Mouse (Mus musculus): Measurements from ENCODE around the gene Foxred1. TPM values are rescaled to one million over a fixed set of nuclear protein-coding genes. Genes with fewer than 3 reads are reported as not detected.

The Foxred1 gene
- 46.7 and 50.5 TPM in 2 replicates for polyA plus RNA-seq (2016; fragmentation: Nextera tagmentation; extraction: Ambion mirVana)

- Histone ChIP-seq H3K4me3 (peak within 1 kb of the TSS; percentile 80), H3K36me3 (peaks cover 68% of the 10 kb centered on the region), H3K9me3 (no peaks in the 10 kb centered on the region), H3K27me3 (ENCODE audit: insufficient read depth, poor library complexity, severe bottlenecking) (no peaks in the 10 kb centered on the region), H3K27ac (peak within 1 kb of the TSS; percentile 94), H3K4me1 (replicated peaks) (peaks cover 22% of the 10 kb centered on the region)
- peak; percentile 99 for DNase-seq (ENCODE audit: low spot score)
- WGBS, result 1% methylated on average over 72 of the region's 72 CpGs
Observed at GRCm38 (mm10) chr9:35210542-35211474, at the start of gene Foxred1. Gene Foxred1, minus strand, starts transcription at chr9:35211055.

GRCm38 (mm10) chr9:35257365-35257764 is 46.5 kb upstream of the Foxred1 start:
- Histone ChIP-seq H3K27ac (no peak overlapping the region), H3K4me3 (no peak overlapping the region), H3K36me3 (peaks cover 25% of the 10 kb centered on the region), H3K9me3 (no peaks in the 10 kb centered on the region), H3K4me1 (replicated peaks) (no peaks in the 10 kb centered on the region), H3K27me3 (ENCODE audit: insufficient read depth, poor library complexity, severe bottlenecking) (no peaks in the 10 kb centered on the region)
- 96% methylated on average over 7 of the region's 7 CpGs for WGBS
- DNase-seq (ENCODE audit: low spot score), result no peak

GRCm38 (mm10) chr9:35249476-35249875 is 38.6 kb upstream of the Foxred1 start:
- no peaks in the 10 kb centered on the region for H3K27me3 ChIP-seq (ENCODE audit: insufficient read depth, poor library complexity, severe bottlenecking)
- DNase-seq (ENCODE audit: low spot score), result no peak

GRCm38 (mm10) chr9:35247405-35247804 is 36.5 kb upstream of the Foxred1 start:
- no peaks in the 10 kb centered on the region for H3K27me3 ChIP-seq (ENCODE audit: insufficient read depth, poor library complexity, severe bottlenecking)
- DNase-seq (ENCODE audit: low spot score), result no peak
- no peak overlapping the region for H3K27ac ChIP-seq
- peaks cover 12% of the 10 kb centered on the region for H3K36me3 ChIP-seq
- 95% methylated on average over 2 of the region's 2 CpGs for WGBS
- no peak overlapping the region for H3K4me3 ChIP-seq
- no peaks in the 10 kb centered on the region for H3K9me3 ChIP-seq
- no peaks in the 10 kb centered on the region for H3K4me1 ChIP-seq (replicated peaks)

More at GRCm38 (mm10) chr9:35249476-35249875, 38.6 kb upstream of the Foxred1 start:
- peaks cover 7% of the 10 kb centered on the region; the same call in 1 of the 2 replicates for H3K36me3 ChIP-seq
- H3K4me3 ChIP-seq, result no peak overlapping the region
- no peak overlapping the region for H3K27ac ChIP-seq
- H3K9me3 ChIP-seq, result no peaks in the 10 kb centered on the region
- H3K4me1 ChIP-seq (replicated peaks), result no peaks in the 10 kb centered on the region

- H3K4me3 ChIP-seq, result no peak overlapping the region
- WGBS, result 74% methylated on average over 1 of the region's 1 CpGs
- H3K9me3 ChIP-seq, result no peaks in the 10 kb centered on the region
- no peaks in the 10 kb centered on the region for H3K4me1 ChIP-seq (replicated peaks)
- peaks cover 20% of the 10 kb centered on the region for H3K36me3 ChIP-seq
- no peaks in the 10 kb centered on the region for H3K27me3 ChIP-seq (ENCODE audit: insufficient read depth, poor library complexity, severe bottlenecking)
- H3K27ac ChIP-seq, result no peak overlapping the region
- DNase-seq (ENCODE audit: low spot score), result no peak
Observed at GRCm38 (mm10) chr9:35239734-35240133, 28.9 kb upstream of the Foxred1 start.

- no peak overlapping the region for H3K4me3 ChIP-seq
- H3K27ac ChIP-seq, result no peak overlapping the region
- H3K4me1 ChIP-seq (replicated peaks), result no peaks in the 10 kb centered on the region
- no peaks in the 10 kb centered on the region for H3K27me3 ChIP-seq (ENCODE audit: insufficient read depth, poor library complexity, severe bottlenecking)
- H3K9me3 ChIP-seq, result no peaks in the 10 kb centered on the region
- no peak for DNase-seq (ENCODE audit: low spot score)
- peaks cover 25% of the 10 kb centered on the region for H3K36me3 ChIP-seq
- WGBS, result 76% methylated on average over 6 of the region's 6 CpGs
Observed at GRCm38 (mm10) chr9:35238915-35239571, 28.2 kb upstream of the Foxred1 start.

- H3K27ac ChIP-seq, result no peak overlapping the region
- no peak for DNase-seq (ENCODE audit: low spot score)
- 85% methylated on average over 1 of the region's 1 CpGs for WGBS
- H3K27me3 ChIP-seq (ENCODE audit: insufficient read depth, poor library complexity, severe bottlenecking), result no peaks in the 10 kb centered on the region
- H3K9me3 ChIP-seq, result no peaks in the 10 kb centered on the region
- no peaks in the 10 kb centered on the region for H3K4me1 ChIP-seq (replicated peaks)
- H3K36me3 ChIP-seq, result peaks cover 27% of the 10 kb centered on the region
- no peak overlapping the region for H3K4me3 ChIP-seq
Observed at GRCm38 (mm10) chr9:35238371-35238770, 27.5 kb upstream of the Foxred1 start.

GRCm38 (mm10) chr9:35235996-35236395 is 25.1 kb upstream of the Foxred1 start:
- H3K27me3 ChIP-seq (ENCODE audit: insufficient read depth, poor library complexity, severe bottlenecking), result no peaks in the 10 kb centered on the region
- no peak overlapping the region for H3K27ac ChIP-seq
- H3K9me3 ChIP-seq, result no peaks in the 10 kb centered on the region
- H3K36me3 ChIP-seq, result peaks cover 49% of the 10 kb centered on the region
- H3K4me1 ChIP-seq (replicated peaks), result no peaks in the 10 kb centered on the region
- WGBS, result 42% methylated on average over 3 of the region's 3 CpGs
- no peak overlapping the region for H3K4me3 ChIP-seq
- no peak for DNase-seq (ENCODE audit: low spot score)

GRCm38 (mm10) chr9:35228671-35229070 is 17.8 kb upstream of the Foxred1 start:
- no peaks in the 10 kb centered on the region for H3K9me3 ChIP-seq
- H3K36me3 ChIP-seq, result peaks cover 59% of the 10 kb centered on the region
- no peaks in the 10 kb centered on the region for H3K4me1 ChIP-seq (replicated peaks)
- H3K27ac ChIP-seq, result no peak overlapping the region
- no peak for DNase-seq (ENCODE audit: low spot score)
- no peak overlapping the region for H3K4me3 ChIP-seq
- 90% methylated on average over 3 of the region's 3 CpGs for WGBS
- H3K27me3 ChIP-seq (ENCODE audit: insufficient read depth, poor library complexity, severe bottlenecking), result no peaks in the 10 kb centered on the region

GRCm38 (mm10) chr9:35223466-35223865 is 12.6 kb upstream of the Foxred1 start:
- Histone ChIP-seq H3K27ac (no peak overlapping the region), H3K36me3 (peaks cover 85% of the 10 kb centered on the region), H3K9me3 (no peaks in the 10 kb centered on the region), H3K4me3 (no peak overlapping the region), H3K4me1 (replicated peaks) (no peaks in the 10 kb centered on the region), H3K27me3 (ENCODE audit: insufficient read depth, poor library complexity, severe bottlenecking) (no peaks in the 10 kb centered on the region)
- 97% methylated on average over 3 of the region's 3 CpGs for WGBS
- DNase-seq (ENCODE audit: low spot score), result no peak

GRCm38 (mm10) chr9:35217963-35218362 is 7.1 kb upstream of the Foxred1 start:
- H3K4me1 ChIP-seq (replicated peaks), result no peaks in the 10 kb centered on the region
- peaks cover 100% of the 10 kb centered on the region for H3K36me3 ChIP-seq
- H3K4me3 ChIP-seq, result no peak overlapping the region
- no peaks in the 10 kb centered on the region for H3K27me3 ChIP-seq (ENCODE audit: insufficient read depth, poor library complexity, severe bottlenecking)
- no peak for DNase-seq (ENCODE audit: low spot score)
- H3K27ac ChIP-seq, result no peak overlapping the region
- WGBS, result 82% methylated on average over 1 of the region's 1 CpGs
- H3K9me3 ChIP-seq, result no peaks in the 10 kb centered on the region

- peaks cover 68% of the 10 kb centered on the region for H3K36me3 ChIP-seq
- no peaks in the 10 kb centered on the region for H3K9me3 ChIP-seq
- no peaks in the 10 kb centered on the region for H3K27me3 ChIP-seq (ENCODE audit: insufficient read depth, poor library complexity, severe bottlenecking)
- H3K4me3 ChIP-seq, result peak overlapping the region; percentile 80
- 37% methylated on average over 26 of the region's 26 CpGs for WGBS
- no peak for DNase-seq (ENCODE audit: low spot score)
- H3K27ac ChIP-seq, result peak overlapping the region; percentile 94
- peaks cover 22% of the 10 kb centered on the region for H3K4me1 ChIP-seq (replicated peaks)
Observed at GRCm38 (mm10) chr9:35211573-35212511, 987 bp upstream of the Foxred1 start.
